Mouse (Mus musculus): ENCODE data around the gene Gcnt4. TPM values are rescaled to one million over a fixed set of nuclear protein-coding genes. Genes with fewer than 3 reads are reported as not detected.
"Not testable (repeated sequence)": the region's sequence is repeated elsewhere in the genome, so short reads cannot be mapped to it uniquely, and the experiment has no call there.

Gcnt4 gene
- total and polyA plus RNA-seq, 2 experiments: 1.1 to 2.1 TPM

DNA sequence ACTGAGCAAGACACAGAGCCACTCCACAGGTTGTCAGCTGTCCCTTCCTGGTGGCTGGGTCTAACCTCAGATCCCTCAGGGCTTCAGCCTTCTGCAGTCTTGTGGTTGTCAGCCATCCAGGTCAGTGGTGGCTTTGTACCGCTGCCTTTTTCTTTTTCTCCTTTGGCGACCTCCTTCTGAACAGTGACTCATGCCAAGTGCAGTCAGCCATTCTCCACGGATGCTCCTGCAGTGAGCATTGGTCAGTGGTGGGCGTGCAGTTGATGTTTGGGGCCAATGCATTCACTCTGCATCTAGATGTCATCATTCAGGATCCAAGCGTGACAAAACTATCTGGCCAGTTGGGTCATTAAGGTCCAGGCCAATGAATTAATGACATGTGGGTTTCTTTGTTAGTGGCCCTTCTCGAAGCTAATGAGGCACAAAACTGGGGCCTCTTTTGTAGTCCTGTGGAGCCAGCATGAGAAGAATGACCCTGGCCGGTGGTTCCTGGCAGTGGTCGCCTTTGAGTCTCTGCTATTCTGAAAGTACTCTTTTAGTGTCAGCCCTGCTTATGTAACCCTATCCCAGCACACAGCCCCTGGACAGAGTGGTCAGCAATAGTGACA, 4.0 kb downstream of the Gcnt4 start:
- no peaks in the 10 kb centered on the region for H3K36me3 ChIP-seq (ENCODE audit: control insufficient read depth, insufficient read depth, low read length)
- no peak overlapping the region for H3K9ac ChIP-seq (ENCODE audit: low read depth, low read length)
- H3K4me1 ChIP-seq (ENCODE audit: control insufficient read depth, insufficient read depth, low read length): peaks cover 7% of the 10 kb centered on the region
- no peak for TF ChIP-seq CTCF (IDR thresholded peaks at IDR 0.05; ENCODE audit: low read depth, low read length)
- no peak for TF ChIP-seq POLR2A (IDR thresholded peaks at IDR 0.05; ENCODE audit: extremely low read depth, insufficient read depth, low read length)
- H3K79me2 ChIP-seq (ENCODE audit: control insufficient read depth, insufficient read depth, low read length): no peaks in the 10 kb centered on the region
- no peak overlapping the region for H3K4me3 ChIP-seq (ENCODE audit: insufficient read depth, low read depth, low read length)
- H3K27ac ChIP-seq (replicated peaks; ENCODE audit: insufficient read depth, low read depth, low read length): no peak overlapping the region
- DNase-seq (ENCODE audit: extremely low read depth, low read depth, low spot score): no peak
- H3K27me3 ChIP-seq (ENCODE audit: control insufficient read depth, insufficient read depth, low read length): no peaks in the 10 kb centered on the region
- WGBS: 80% methylated on average over 8 of the region's 8 CpGs

DNA sequence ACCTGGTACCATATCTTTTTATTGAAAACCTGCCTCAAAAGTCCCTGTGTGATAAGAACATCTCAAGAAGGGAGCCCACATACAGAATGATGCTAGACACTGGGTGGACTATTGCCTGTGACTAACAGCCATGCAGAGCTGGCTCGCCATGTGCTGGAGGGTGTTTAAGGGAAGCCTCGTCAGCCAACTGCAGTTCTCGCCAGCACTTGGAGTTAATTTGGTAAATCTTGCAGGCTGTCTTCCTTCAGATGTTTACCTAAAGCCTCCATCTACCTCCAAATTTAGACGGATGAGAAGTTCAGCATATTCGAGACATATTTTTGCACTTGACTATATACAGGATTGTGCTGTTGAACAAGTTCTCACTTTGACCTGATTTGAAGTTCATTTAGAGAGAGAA, 8.3 kb downstream of the Gcnt4 start:
- H3K27me3 ChIP-seq (ENCODE audit: control insufficient read depth, insufficient read depth, low read length): no peaks in the 10 kb centered on the region
- H3K27ac ChIP-seq (replicated peaks; ENCODE audit: insufficient read depth, low read depth, low read length): no peak overlapping the region
- H3K4me3 ChIP-seq (ENCODE audit: insufficient read depth, low read depth, low read length): no peak overlapping the region
- DNase-seq (ENCODE audit: extremely low read depth, low read depth, low spot score): no peak
- H3K4me1 ChIP-seq (ENCODE audit: control insufficient read depth, insufficient read depth, low read length): no peaks in the 10 kb centered on the region
- peaks cover 3% of the 10 kb centered on the region; the same call in 1 of the 2 replicates for H3K36me3 ChIP-seq (ENCODE audit: control insufficient read depth, insufficient read depth, low read length)
- TF ChIP-seq POLR2A (IDR thresholded peaks at IDR 0.05; ENCODE audit: extremely low read depth, insufficient read depth, low read length) (no peak), CTCF (IDR thresholded peaks at IDR 0.05; ENCODE audit: low read depth, low read length) (no peak)
- no peak overlapping the region for H3K9ac ChIP-seq (ENCODE audit: low read depth, low read length)
- WGBS: 92% methylated on average over 5 of the region's 5 CpGs
- no peaks in the 10 kb centered on the region for H3K79me2 ChIP-seq (ENCODE audit: control insufficient read depth, insufficient read depth, low read length)

DNA sequence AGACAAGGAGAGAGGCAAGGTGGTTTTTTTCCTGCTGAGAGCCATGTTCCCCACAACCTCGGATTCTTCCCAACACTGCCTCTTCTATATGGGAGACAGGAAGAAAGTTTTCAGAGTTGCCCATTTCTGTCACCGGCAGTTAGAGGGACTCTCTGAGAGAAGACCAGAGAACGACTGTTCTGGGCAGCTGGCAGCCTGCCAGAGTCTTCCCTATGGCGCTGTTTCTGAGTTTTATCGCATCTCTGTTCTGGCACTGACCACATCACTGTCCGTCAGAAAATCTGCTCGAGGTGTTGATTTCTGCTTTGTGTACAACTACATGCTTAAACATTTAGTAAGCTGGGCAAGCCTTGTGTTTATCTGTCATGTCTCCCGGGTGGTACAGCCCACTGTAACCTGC, 8.9 kb downstream of the Gcnt4 start:
- Histone ChIP-seq H3K4me3 (ENCODE audit: insufficient read depth, low read depth, low read length) (no peak overlapping the region), H3K36me3 (ENCODE audit: control insufficient read depth, insufficient read depth, low read length) (peaks cover 4% of the 10 kb centered on the region; the same call in 1 of the 2 replicates), H3K79me2 (ENCODE audit: control insufficient read depth, insufficient read depth, low read length) (no peaks in the 10 kb centered on the region), H3K27me3 (ENCODE audit: control insufficient read depth, insufficient read depth, low read length) (no peaks in the 10 kb centered on the region), H3K4me1 (ENCODE audit: control insufficient read depth, insufficient read depth, low read length) (no peaks in the 10 kb centered on the region), H3K27ac (replicated peaks; ENCODE audit: insufficient read depth, low read depth, low read length) (no peak overlapping the region), H3K9ac (ENCODE audit: low read depth, low read length) (no peak overlapping the region)
- no peak for DNase-seq (ENCODE audit: extremely low read depth, low read depth, low spot score)
- no peak for TF ChIP-seq CTCF (IDR thresholded peaks at IDR 0.05; ENCODE audit: low read depth, low read length)
- no peak for TF ChIP-seq POLR2A (IDR thresholded peaks at IDR 0.05; ENCODE audit: extremely low read depth, insufficient read depth, low read length)
- WGBS: 70% methylated on average over 8 of the region's 8 CpGs

DNA sequence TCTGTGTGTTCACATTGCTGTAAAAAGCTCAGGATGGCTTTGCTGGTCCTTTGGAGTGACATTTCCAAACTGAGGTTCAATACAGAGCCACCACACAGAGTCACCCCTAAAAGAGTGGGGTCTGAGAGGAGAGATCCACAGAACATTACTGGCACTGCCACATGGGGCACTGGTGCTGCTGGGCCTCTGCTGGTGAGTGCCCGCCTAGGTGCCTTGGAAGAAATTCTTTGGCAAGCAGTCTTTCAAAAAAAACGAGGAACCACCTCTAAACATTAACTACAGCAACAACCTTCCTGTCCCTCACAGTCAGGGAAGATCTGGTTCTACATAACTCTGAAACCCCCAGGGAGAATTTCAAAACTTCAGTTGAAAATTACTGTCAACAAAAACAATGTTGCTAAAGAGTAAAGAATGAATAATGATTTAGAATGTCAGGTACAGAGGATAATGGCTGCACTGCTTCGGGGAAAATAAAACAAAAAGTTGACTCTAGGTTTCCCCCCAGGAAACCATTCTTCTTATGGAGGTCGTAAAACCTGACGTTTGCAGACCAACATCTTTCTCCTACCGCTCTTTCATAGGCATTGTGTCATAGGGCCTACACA, 11.8 kb downstream of the Gcnt4 start:
- Histone ChIP-seq H3K9ac (ENCODE audit: low read depth, low read length) (no peak overlapping the region), H3K4me1 (ENCODE audit: control insufficient read depth, insufficient read depth, low read length) (no peaks in the 10 kb centered on the region), H3K79me2 (ENCODE audit: control insufficient read depth, insufficient read depth, low read length) (no peaks in the 10 kb centered on the region), H3K4me3 (ENCODE audit: insufficient read depth, low read depth, low read length) (no peak overlapping the region), H3K27ac (replicated peaks; ENCODE audit: insufficient read depth, low read depth, low read length) (no peak overlapping the region), H3K36me3 (ENCODE audit: control insufficient read depth, insufficient read depth, low read length) (peaks cover 4% of the 10 kb centered on the region; the same call in 1 of the 2 replicates), H3K27me3 (ENCODE audit: control insufficient read depth, insufficient read depth, low read length) (no peaks in the 10 kb centered on the region)
- TF ChIP-seq CTCF (IDR thresholded peaks at IDR 0.05; ENCODE audit: low read depth, low read length) (no peak), POLR2A (IDR thresholded peaks at IDR 0.05; ENCODE audit: extremely low read depth, insufficient read depth, low read length) (no peak)
- WGBS: 71% methylated on average over 6 of the region's 6 CpGs
- DNase-seq (ENCODE audit: extremely low read depth, low read depth, low spot score): no peak

DNA sequence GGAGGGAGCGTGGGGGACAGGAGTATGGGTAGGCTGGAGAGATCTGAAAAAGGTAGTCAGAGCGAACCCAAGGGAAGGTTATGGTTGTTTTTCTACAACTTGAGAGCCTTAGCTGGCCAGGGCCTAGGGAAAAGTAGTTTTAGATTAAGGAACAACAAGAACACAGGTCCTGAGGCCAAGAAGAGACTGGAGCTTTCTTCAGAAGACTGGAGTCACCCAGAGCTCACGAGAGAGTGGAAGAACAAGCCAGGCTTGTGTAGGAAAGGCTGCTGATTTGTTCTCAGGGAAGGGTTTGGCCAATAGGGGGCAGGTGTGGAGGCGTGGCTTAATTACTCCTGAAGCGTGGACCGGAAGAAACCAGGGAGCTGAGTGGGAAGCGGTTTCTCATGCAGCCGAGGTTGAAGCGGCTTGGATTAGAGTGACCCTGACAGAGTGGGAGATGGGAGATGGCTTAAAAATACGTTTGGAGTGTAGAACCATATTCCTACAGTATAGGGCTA, 12.6 kb downstream of the Gcnt4 start:
- Histone ChIP-seq H3K79me2 (ENCODE audit: control insufficient read depth, insufficient read depth, low read length) (no peaks in the 10 kb centered on the region), H3K36me3 (ENCODE audit: control insufficient read depth, insufficient read depth, low read length) (peaks cover 4% of the 10 kb centered on the region; the same call in 1 of the 2 replicates), H3K4me1 (ENCODE audit: control insufficient read depth, insufficient read depth, low read length) (no peaks in the 10 kb centered on the region), H3K9ac (ENCODE audit: low read depth, low read length) (no peak overlapping the region), H3K27ac (replicated peaks; ENCODE audit: insufficient read depth, low read depth, low read length) (no peak overlapping the region), H3K4me3 (ENCODE audit: insufficient read depth, low read depth, low read length) (no peak overlapping the region), H3K27me3 (ENCODE audit: control insufficient read depth, insufficient read depth, low read length) (no peaks in the 10 kb centered on the region)
- WGBS: 88% methylated on average over 10 of the region's 10 CpGs
- no peak for DNase-seq (ENCODE audit: extremely low read depth, low read depth, low spot score)
- TF ChIP-seq CTCF (IDR thresholded peaks at IDR 0.05; ENCODE audit: low read depth, low read length) (no peak), POLR2A (IDR thresholded peaks at IDR 0.05; ENCODE audit: extremely low read depth, insufficient read depth, low read length) (no peak)

DNA sequence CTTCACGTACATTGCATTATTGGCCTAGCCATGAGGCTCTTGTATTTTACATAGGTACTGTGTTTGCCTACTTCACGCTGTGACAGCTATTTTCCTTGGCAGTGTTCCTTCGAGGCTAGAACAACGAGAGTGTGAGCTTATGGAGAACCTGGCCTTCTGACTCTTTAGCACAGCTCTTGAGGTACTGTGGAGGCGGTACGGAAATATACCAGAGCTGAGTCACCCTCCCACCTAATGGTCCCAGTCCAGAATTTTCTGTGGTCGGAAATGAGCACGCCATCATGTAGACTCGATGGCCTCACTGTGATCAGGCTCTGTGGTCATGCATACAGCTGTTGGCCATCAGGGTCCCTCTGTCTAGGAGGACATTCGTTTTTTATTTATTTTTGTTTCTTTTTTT, 15.2 kb downstream of the Gcnt4 start:
- H3K4me3 ChIP-seq (ENCODE audit: insufficient read depth, low read depth, low read length): no peak overlapping the region
- H3K27me3 ChIP-seq (ENCODE audit: control insufficient read depth, insufficient read depth, low read length): no peaks in the 10 kb centered on the region
- H3K4me1 ChIP-seq (ENCODE audit: control insufficient read depth, insufficient read depth, low read length): no peaks in the 10 kb centered on the region; the same call in 1 of the 2 replicates
- H3K79me2 ChIP-seq (ENCODE audit: control insufficient read depth, insufficient read depth, low read length): no peaks in the 10 kb centered on the region
- DNase-seq (ENCODE audit: extremely low read depth, low read depth, low spot score): no peak
- no peak for TF ChIP-seq POLR2A (IDR thresholded peaks at IDR 0.05; ENCODE audit: extremely low read depth, insufficient read depth, low read length)
- no peak for TF ChIP-seq CTCF (IDR thresholded peaks at IDR 0.05; ENCODE audit: low read depth, low read length)
- H3K9ac ChIP-seq (ENCODE audit: low read depth, low read length): no peak overlapping the region
- 92% methylated on average over 10 of the region's 10 CpGs for WGBS
- H3K36me3 ChIP-seq (ENCODE audit: control insufficient read depth, insufficient read depth, low read length): peaks cover 4% of the 10 kb centered on the region; the same call in 1 of the 2 replicates
- no peak overlapping the region for H3K27ac ChIP-seq (replicated peaks; ENCODE audit: insufficient read depth, low read depth, low read length)

DNA sequence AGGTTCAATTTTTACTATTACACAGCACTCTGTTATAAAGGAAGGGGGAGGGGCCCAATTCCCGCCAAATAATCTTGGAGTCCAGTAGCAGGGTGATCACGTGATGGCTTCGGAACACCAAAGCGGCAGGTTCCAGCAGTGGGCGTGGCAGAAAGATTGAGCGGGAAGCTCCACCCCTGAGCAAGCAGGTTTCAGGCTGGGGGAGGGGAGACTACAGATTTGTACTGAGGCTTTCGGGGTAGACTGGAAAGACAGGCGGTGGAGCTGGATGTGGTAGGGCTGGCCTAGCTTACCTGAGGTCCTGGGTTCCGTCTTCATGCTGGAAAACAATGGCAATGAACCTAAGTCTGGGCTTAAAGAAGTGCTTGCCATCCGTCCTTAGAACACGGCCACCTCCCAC, 17.0 kb downstream of the Gcnt4 start:
- H3K9ac ChIP-seq (ENCODE audit: low read depth, low read length); H3K27ac ChIP-seq (replicated peaks; ENCODE audit: insufficient read depth, low read depth, low read length); H3K79me2 ChIP-seq (ENCODE audit: control insufficient read depth, insufficient read depth, low read length); H3K27me3 ChIP-seq (ENCODE audit: control insufficient read depth, insufficient read depth, low read length); H3K4me3 ChIP-seq (ENCODE audit: insufficient read depth, low read depth, low read length); H3K36me3 ChIP-seq (ENCODE audit: control insufficient read depth, insufficient read depth, low read length); DNase-seq (ENCODE audit: extremely low read depth, low read depth, low spot score); H3K4me1 ChIP-seq (ENCODE audit: control insufficient read depth, insufficient read depth, low read length): not testable (repeated sequence)
- WGBS: 90% methylated on average over 11 of the region's 11 CpGs

Measured in liver, adult 2 months (tissue).